Mouse (Mus musculus): ENCODE measurements around the gene Clic4.

- peak; percentile 60; the same call in 1 of the 2 replicates for TF ChIP-seq CTCF (IDR thresholded peaks at IDR 0.05; ENCODE audit: borderline replicate concordance, control insufficient read depth, extremely low read depth, insufficient read depth, low read length, poor library complexity)
- no peak for TF ChIP-seq POLR2A (IDR thresholded peaks at IDR 0.05; ENCODE audit: control insufficient read depth, extremely low read depth, insufficient read depth, low read length, poor library complexity)
These were observed 45.4 kb upstream of the Clic4 start for GRCm38 (mm10) chr4:135317966-135318365.

All from thymus, adult 2 months (tissue).